Mouse (Mus musculus) right cerebral cortex, postnatal 10 days (tissue): ENCODE data around the gene Sema3b.
A peak's percentile ranks its signal among the peaks of the same experiment; 100 is the strongest.

Experiments used
- DNase-seq, 2 experiments: peaks; one replicate each; pipeline ENCODE4 v3.0.0; 2021; ENCODE audit warnings: low spot score in 2 of 2

Sema3b gene

DNA sequence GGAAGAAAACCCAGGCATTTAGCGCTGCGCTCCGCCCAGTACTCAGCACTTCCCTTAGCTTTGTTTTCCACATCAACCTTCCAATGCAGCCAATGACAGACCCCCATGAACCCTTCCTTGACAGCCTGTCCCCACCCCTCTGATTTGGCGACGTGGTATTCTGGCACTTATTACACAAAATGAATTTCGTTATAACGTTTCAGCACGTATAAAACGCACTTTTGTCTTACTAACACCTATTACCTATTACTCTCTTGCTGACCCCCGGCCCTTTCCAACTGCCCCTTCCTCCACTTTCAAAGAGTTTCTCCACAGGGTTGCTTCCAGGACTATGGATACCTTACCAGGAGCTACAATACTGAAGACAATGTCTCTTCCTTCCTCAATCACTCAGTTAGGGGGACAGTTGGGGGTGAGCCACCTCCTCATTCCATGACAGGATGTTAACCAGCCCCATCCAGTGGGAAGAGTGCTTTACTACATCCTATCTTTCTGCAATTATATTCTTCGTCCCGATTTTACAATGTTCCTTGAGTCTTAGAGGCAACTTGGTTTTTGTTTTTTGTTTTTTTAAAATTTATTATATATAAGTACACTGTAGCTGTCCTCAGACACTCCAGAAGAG lies 4.0 kb upstream of the Sema3b start:
- no peak for DNase-seq

GRCm38 (mm10) chr9:107612191-107612944 lies 3.3 kb upstream of the Sema3b start:
- peak; percentile 98 to 99 for DNase-seq

DNA sequence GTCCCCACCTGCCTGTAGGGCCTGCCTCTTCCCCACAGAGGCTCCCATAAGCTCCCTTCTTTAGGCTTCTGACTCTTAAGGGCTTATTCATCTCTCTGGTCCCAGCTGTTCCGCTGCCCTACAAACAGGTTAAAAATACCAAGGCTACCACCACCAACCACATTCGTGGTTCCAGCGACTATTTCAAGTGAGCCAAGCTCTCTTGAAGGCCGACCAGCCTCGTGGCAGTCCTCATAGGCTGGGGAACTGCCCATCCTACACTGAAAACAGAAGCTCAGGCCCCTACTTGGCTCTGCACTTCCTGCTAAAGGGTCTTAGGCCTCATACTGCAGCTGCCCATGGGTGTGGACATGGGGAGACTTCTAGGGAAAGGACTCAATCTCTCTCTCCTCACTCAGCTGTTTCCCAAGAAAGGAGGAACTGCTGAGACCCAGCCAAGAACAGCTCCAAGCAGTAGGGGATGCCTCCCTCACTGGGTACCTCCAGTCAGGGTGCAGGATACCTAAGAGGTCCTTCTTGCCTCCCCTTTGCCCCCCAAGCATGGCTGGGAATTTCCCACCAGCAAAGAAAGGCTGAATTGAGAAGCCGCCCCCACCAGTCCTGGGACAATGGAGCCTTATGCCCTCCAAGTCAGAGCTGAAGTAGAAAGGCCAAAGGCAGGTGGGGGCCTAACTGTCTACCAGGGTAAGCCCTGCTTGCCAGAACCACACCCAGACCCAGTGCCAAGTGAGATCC lies 2.6 kb upstream of the Sema3b start:
- peak in 1 of 2 experiments; percentile 70 for DNase-seq

DNA sequence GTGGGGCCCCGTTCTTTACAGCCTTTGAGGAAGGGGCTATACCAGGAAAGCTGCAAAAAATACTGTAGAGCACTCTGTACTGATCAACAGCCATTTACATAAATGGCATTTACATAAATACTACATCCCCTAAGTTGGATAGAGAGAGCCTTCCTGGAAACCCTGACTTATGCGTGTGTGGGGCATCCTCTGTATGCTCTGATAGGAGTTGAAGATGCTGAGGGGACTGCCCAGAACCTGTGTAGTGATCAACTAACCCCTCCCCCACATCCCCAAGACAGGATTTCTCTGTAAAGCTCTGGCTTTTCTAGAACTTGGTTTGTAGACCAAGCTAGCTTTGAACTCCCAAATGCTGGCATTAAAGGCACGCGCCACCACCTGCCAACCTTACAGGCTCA lies 403 bp upstream of the Sema3b start:
- DNase-seq: no peak

DNA sequence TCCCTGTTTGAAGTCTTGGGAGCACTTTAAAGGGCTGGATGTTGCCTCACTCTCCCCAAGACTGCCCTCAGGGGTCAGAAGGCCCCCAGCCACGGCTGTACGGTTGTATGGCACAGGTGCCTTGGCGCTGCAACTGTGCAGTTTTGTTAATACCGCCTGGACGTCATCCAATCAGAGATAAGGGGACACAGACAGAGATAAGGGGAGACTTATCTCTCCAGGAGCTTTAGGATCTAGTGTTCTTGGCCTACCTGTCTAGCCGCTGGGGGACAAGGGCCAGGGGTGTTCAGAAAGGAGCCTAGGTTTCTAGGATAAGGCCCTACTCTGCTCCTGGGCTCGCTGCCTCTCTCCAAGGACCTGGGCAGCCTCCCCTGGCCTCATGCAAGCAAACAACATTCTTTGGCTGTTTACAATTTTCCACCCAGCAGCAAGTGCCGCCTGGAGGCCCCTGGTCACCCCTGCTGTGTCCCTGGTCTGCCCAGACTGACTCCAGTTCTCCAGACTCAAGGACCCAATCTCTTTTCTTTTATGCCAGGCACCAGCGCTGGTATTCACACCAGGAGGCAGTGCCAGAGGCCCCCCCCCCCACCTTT lies 1.3 kb downstream of the Sema3b start:
- DNase-seq: no peak

GRCm38 (mm10) chr9:107607036-107607435 lies 2.0 kb downstream of the Sema3b start:
- no peak for DNase-seq

DNA sequence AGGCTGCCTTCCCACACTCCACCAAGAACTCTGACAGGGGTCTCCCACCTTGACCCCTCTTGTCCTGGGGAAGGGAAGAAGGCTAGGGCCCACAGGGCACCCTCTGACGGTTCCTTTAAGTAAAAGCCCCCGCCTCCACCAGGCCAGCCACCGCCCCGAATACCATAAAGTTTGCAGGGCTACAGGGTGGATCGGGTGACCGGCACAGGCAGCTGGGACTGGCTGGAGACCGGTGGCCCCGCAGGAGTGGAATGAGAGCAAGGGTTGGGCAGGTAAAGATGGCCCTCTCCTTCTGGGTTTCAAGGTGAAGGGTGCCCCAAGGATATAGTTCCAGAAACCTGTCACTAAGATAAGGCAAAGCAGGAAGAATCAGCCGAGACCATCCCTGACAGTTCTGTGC lies 2.4 kb downstream of the Sema3b start:
- DNase-seq: no peak

- no peak for DNase-seq
Measured at GRCm38 (mm10) chr9:107605041-107605661, 3.9 kb downstream of the Sema3b start.

DNA sequence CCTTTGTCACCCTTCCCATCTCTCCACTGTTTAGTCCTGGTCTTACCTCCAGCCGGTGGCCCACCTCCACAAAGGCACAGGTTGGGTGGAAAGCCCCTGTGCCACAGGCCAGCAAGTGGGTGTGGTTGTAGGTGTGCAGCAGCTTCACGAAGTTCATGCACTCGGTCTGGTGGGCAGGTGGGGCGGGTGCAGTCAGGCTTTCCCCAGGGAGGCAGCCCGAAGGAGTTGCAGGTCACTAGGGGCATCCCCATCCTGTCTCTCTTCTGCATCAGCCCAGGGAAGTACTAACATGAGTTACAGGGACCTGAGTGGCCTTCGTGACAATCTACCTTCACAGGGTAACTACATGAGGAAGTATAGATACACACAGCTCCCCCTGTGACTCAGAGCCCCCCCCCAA lies 5.8 kb downstream of the Sema3b start:
- DNase-seq: no peak

- peak; percentile 88 to 94 for DNase-seq
Measured at GRCm38 (mm10) chr9:107602068-107602648, 6.9 kb downstream of the Sema3b start.

- DNase-seq: no peak
Measured at GRCm38 (mm10) chr9:107601275-107601674, 7.8 kb downstream of the Sema3b start.

DNA sequence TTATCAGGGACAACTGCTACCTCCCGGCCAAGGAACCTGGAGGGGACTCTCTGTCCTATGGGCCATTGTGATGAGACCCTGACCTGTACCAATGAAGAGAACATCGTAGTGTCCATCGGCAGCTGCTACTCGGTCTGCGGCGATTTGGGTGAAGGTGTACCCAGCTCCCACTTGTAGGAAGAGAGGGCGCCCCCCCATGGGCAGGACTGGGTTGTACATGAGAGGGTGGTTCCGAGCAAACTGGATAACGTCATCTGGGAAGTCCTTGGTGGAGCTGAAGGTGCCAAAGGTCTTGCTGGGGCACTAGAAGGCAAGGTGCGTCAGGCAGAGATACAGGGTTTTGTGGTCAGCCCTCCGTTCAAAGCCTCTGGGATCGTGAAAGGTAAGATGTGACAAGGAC lies 8.3 kb downstream of the Sema3b start:
- DNase-seq: no peak

DNA sequence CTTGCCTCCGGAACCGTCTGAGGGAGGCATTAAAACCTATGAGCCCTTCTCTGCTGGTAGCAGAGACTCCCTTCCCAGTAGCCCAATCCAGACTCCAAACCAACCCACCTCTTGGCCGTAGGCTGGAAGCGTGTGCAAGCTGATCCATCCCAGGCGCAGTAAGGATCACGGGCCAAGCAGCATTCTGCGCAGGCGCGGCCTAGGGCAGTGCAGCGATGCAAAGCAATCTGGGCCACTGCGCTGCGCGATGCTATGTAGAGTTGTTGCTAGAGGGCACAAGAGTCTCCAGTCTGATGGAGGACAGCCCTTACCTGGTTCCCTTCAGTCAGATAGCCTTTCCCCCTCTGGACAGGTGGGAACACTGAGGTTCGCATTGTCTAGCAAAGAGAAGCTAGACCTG lies 9.2 kb downstream of the Sema3b start:
- DNase-seq: no peak

DNA sequence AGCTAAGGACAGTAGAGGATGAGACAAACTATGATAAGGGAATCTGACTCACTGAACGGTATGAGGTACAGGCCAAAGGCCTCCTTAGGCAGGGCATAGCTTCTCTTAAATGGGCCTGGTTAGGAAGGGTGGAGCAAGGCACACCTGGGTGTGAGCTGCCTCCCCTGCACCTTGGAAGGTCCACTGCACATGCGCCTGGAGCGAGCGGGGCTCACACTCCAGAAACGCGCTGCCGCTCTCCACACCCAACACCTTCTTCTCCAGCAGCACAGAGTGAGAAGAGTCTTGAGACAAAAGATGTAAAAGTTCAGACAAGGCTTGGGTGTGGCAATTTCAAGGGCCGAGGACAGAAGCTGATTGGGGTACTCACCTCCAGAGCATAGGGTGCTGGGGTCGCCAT lies 9.6 kb downstream of the Sema3b start:
- DNase-seq: no peak

DNA sequence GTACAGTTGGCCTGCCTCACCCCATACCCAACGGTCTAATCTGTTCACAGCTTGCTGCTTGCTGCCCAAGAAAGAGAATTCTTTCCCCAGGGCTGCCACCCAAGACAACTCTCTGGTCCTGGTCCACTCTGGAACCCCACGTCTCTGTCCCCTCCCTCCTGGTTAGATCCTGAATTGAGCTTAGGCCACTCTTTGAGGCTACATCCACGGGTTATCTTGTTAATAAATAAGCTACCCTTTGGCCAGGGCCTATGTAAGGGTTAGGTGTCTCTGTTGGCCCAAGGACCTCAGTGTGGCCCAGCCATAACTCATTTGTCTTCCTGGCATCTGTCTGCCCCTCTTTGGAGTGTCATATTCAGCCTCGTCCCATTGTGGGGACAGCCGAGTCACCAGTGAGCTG lies 10.6 kb downstream of the Sema3b start:
- DNase-seq: no peak

DNA sequence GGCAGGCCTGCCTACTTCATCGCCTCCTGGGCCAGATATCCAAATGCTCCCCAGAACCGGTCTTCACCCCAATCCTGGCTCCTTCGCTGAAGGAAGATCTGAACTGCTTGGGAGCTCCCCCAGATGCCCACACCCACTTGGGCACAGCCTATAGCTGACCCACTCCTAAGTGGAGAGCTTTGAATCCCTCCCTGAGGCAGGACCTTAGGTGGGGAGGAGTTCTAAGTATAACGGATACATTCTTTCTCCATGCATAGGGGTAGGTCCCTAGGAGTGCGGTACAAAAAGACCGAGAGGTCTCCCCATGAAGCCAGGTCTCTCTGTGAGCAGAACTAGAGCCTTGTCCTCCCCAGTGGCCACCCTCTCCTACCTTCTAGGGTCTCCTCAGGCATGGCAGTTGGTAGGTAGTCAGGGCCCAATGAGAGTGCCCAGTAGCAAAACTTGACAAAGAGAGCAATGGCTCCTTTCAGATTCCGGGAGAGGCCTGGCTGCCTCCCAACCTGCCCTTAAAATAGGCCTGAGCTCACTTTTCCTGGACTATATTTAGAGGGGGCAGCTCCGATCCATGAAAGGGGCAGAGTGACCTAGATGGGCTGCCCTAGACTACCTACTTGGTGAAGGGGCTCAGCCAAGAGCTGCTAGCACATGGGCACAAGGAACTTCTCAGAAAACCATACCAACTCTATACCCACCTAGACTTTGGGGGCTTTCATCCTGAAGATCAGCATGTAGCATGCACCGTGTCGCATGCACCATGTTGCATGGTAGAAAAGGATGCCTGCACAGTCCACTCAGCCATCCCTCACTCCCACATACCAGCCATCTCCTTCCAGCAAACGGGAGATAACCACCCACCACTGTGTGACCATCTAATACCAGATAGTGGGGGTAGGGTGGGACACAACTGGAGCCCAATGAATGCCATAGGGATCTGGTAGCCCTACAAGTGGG lies 12.1 kb downstream of the Sema3b start:
- DNase-seq: no peak

GRCm38 (mm10) chr9:107594281-107595062 lies 14.6 kb downstream of the Sema3b start:
- DNase-seq: no peak

DNA sequence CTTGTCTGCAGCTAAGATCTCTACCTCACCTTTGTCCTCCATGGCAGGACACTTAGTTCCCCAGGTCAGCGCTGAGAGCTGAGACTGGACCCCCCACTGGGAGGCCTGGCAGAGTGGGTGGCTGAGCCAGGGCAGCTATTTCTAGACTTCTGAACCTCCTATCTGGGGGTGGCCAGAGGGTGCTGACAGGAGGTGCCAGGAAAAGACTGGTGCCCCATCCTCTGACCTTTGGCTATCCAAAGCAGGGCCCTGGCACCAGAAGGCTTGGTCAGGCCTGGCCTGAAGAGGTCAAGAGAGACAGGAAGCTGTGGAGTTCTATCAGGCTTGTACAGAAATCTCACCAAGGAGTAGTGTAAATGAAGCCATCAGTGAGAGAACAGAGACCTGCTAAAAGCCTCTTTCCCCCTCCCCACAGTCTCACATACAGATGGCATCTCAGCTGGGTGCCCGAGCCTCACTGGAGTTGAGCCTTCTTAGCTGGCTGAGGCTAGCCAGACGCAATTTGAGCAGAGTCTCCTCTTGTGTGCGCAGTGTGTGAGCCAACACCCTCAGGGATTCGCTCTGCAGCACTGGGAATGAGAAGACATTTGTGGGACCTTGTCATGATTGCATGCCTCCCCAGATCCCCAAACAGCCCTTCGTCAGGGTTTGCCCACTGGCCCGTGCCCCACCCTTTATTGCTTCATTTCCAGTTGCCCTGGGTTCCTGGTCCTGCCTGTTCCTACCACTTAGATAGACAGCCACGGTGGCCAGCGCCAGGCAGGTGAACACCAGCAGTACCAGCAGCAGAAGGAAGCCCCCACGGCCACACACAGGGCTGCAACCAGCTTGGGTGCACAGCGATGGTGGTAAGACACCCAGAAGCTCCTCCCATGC lies 15.7 kb downstream of the Sema3b start:
- no peak for DNase-seq

DNA sequence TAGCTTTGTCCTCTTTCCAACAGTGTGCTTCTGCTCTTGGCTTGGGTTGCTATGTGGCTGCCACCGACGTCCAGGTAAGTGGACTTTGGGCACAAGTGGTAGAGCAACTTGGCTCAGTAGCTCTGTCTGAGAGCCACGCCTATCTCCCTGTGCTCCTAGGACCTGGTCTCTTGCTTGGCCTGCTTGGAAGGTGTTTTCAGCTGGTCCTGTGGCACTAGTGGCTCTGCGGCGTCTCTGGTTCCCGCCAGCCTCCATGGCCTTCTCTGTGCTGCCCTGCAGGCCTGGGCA lies 18.3 kb downstream of the Sema3b start:
- no peak for DNase-seq
